15 mouse cellular contexts compared by ENCODE assay signal in the genomic region with DNA sequence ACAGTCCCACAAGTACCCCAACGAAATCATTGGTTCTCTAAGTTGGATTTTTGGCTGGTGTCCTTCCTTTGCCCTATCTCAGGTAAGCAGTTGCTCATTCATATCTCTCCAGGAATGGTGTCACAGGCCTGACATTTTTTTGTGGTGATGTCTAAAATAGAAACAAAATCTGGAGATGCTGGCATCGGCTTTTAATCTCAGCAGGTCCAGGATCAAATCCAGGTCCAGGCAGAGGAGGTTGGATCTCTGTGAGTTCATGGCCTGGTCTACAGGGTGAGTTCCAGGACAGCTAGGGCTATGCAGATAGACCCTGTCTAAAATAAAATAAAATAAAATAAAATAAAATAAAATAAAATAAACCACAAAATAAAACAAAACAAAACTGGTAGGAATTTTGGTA.
"Had no signal": no experiment of that assay in that cellular context is flagged by ENCODE, and none has a peak within 500 bp of the region (broad histone marks: within the 10 kb centered on the region; RNA-seq: fewer than 3 reads in every experiment).

No protein-coding gene starts in this region.

- H3K9ac ChIP-seq: limb, embryonic 15.5 days; liver, embryonic 13.5 days; liver, postnatal 0 days; lung, embryonic 15.5 days; midbrain, embryonic 15.5 days; neural tube, embryonic 12.5 days had no signal

- H3K4me2 ChIP-seq: limb, embryonic 15.5 days; liver, embryonic 13.5 days; lung, embryonic 15.5 days; midbrain, embryonic 11.5 days; midbrain, embryonic 15.5 days; neural tube, embryonic 12.5 days had no signal

- H3K27ac ChIP-seq: kidney, postnatal 0 days; limb, embryonic 15.5 days; liver, embryonic 13.5 days; lung, embryonic 15.5 days; macrophage; midbrain, embryonic 15.5 days; neural tube, embryonic 12.5 days; stomach, postnatal 0 days had no signal

- H3K9me3 ChIP-seq: limb, embryonic 15.5 days; liver, embryonic 13.5 days; lung, embryonic 15.5 days; midbrain, embryonic 15.5 days; neural tube, embryonic 12.5 days had no signal

- ATAC-seq: liver, postnatal 0 days; midbrain, embryonic 15.5 days had no signal

- H3K4me3 ChIP-seq: limb, embryonic 15.5 days; liver, embryonic 13.5 days; lung, embryonic 15.5 days; megakaryocyte, embryonic 14.5 days; midbrain, embryonic 15.5 days; neural tube, embryonic 12.5 days had no signal

- DNase-seq: kidney, adult 8-10 months; kidney, postnatal 36 days; layer of hippocampus, postnatal 36 days; liver, embryonic 13.5 days; liver, postnatal 0 days; lung, postnatal 14 days had no signal

- H3K4me1 ChIP-seq: limb, embryonic 15.5 days; liver, embryonic 13.5 days; lung, embryonic 15.5 days had no signal

- H3K36me3 ChIP-seq: limb, embryonic 15.5 days; liver, embryonic 13.5 days; lung, embryonic 15.5 days; midbrain, embryonic 15.5 days; neural tube, embryonic 12.5 days had no signal

- H3K27me3 ChIP-seq: liver, embryonic 13.5 days; lung, embryonic 15.5 days; midbrain, embryonic 15.5 days; neural tube, embryonic 12.5 days had no signal
